Mouse (Mus musculus): ENCODE results near the gene Sult2a2. TPM values are rescaled to one million over a fixed set of nuclear protein-coding genes. Genes with fewer than 3 reads are reported as not detected.

Sult2a2 gene
- not detected for total RNA-seq (2023)

DNA sequence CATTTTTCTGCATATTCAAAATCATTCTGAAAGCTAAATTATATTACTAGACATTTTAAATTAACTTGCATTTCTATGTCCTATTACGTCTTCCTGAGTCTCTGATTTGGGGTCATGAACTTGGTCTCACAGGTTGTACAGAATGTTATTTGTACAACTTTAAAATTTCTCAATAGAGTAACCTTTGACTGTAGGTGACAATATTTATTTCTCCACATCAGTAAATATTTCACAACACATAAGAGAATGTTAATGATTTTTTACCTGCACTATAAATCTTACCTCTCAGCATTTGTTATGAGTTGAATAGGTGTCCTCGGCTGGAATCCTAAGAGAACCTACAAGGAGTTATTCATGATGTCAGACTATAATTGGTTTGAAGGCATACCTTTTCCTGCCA lies at the start of gene Sult2a2:
Sult2a2 (plus strand) TSS at position 301 of the 400 bp plus-strand sequence.

Other genes with a start within 250 kb of the Sult2a2 start
- not detected for gene Bsph2, start 162.4 kb upstream of the Sult2a2 start, total RNA-seq (2023)
- not detected for gene Sult2a5, start 109.5 kb upstream of the Sult2a2 start, total RNA-seq (2023)
- gene Sult2a1, start 103.9 kb downstream of the Sult2a2 start, total RNA-seq (2023) = not detected